Mouse (Mus musculus) midbrain, postnatal 0 days (tissue): ENCODE measurements around the gene Unc80. TPM values are rescaled to one million over a fixed set of nuclear protein-coding genes. Genes with fewer than 3 reads are reported as not detected.

Experiments used
- ATAC-seq: fragments of 200-750 bp; cut with Nextera tagmentation; 2 replicates; pipeline ENCODE4 v1.8.0; 2017; ENCODE audit warnings: moderate number of reproducible peaks, mild to moderate bottlenecking, moderate TSS enrichment, moderate library complexity; ENCODE audit not compliant: low FRiP score
- DNase-seq: peaks from one replicate; pipeline ENCODE4 v3.0.0-alpha.2; 2015; ENCODE audit warnings: low spot score
- H3K27ac ChIP-seq: fragments of 300-500 bp; sonication (generic); 2 replicates; pipeline ENCODE4 v1.5.1; 2014; ENCODE audit warnings: low read depth, mild to moderate bottlenecking, low read length, mixed read lengths
- H3K27me3 ChIP-seq: fragments of 300-500 bp; sonication (generic); 2 replicates; pipeline ENCODE4 v1.6.1; 2014; ENCODE audit warnings: low read length, control low read depth, mixed read lengths; ENCODE audit not compliant: insufficient read depth
- H3K36me3 ChIP-seq: fragments of 300-500 bp; sonication (generic); 2 replicates; pipeline ENCODE4 v1.6.1; 2014; ENCODE audit warnings: low read length, control low read depth, mixed read lengths; ENCODE audit not compliant: insufficient read depth
- H3K4me1 ChIP-seq: fragments of 300-500 bp; sonication (generic); 2 replicates; pipeline ENCODE4 v1.6.1; 2014; ENCODE audit warnings: mild to moderate bottlenecking, control low read depth, antibody characterized with exemption, low read length, mixed read lengths; ENCODE audit not compliant: insufficient read depth
- H3K4me2 ChIP-seq: fragments of 300-500 bp; sonication (generic); 2 replicates; pipeline ENCODE4 v1.6.1; 2014; ENCODE audit warnings: low read depth, mild to moderate bottlenecking, low read length, mixed read lengths; ENCODE audit not compliant: poor library complexity, severe bottlenecking
- H3K4me3 ChIP-seq: fragments of 300-500 bp; sonication (generic); 2 replicates; pipeline ENCODE4 v1.5.1; 2014; ENCODE audit warnings: low read depth, mild to moderate bottlenecking, low read length, moderate library complexity
- H3K9ac ChIP-seq: fragments of 300-500 bp; sonication (generic); replicated peaks from 2 replicates; pipeline ENCODE4 v1.6.1; 2014; ENCODE audit warnings: mild to moderate bottlenecking, low read length, moderate library complexity, mixed read lengths; ENCODE audit not compliant: poor library complexity, severe bottlenecking
- H3K9me3 ChIP-seq: fragments of 300-500 bp; sonication (generic); 2 replicates; pipeline ENCODE4 v1.6.1; 2016; ENCODE audit warnings: low read length, control low read depth
- CTCF ChIP-seq: IDR thresholded peaks from 2 replicates; pipeline ENCODE4 v1.5.1; 2016; ENCODE audit warnings: antibody characterized with exemption, mild to moderate bottlenecking
- WGBS: fragments of 180-500 bp; shearing (Covaris S2); extraction: QIAGEN DNeasy Blood & Tissue Kit; methylation state at CpG from one replicate; pipeline ENCODE4 v1.1.7; 2014; 5-methylcytosine and 5-hydroxymethylcytosine counted together
- polyA plus RNA-seq: library from polyadenylated mRNA; unstranded; fragments of >200 nt; fragmentation: Nextera tagmentation; extraction: Ambion mirVana; gene quantifications from 2 replicates; pipeline ENCODE4 v1.2.1, GENCODE M21; 2015
- total RNA-seq: library from RNA; depleted of rRNA; stranded (reverse); fragments of >200 nt; gene quantifications from 2 replicates; pipeline ENCODE4 v1.2.3, GENCODE M21; 2014

Unc80 gene
- total and polyA plus RNA-seq, 2 experiments from 2014 or later = 9.6 to 24.2 TPM

DNA sequence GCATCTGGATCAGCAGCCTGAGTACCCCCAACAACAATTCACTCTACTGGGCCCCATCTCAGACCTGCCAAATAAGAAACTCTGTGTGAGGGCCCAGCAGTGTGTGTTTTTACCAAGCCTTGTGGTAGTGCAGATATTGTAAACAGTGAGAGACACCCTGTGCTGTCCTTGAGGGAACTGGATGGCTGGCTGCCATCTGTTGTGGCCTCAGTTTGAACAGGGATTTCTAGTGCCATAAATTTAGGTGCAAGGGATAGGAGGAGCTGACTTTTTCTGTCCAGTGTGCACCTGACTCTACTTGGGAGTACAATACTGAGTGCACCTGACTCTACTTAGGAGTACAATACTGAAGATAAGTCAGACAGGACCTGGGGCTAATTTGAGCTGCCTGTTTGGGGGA, 178.7 kb downstream of the Unc80 start:
- Histone ChIP-seq H3K36me3 (no peaks in the 10 kb centered on the region), H3K9me3 (no peaks in the 10 kb centered on the region), H3K9ac (no peak overlapping the region), H3K4me3 (no peak overlapping the region), H3K4me2 (no peak overlapping the region), H3K27ac (no peak overlapping the region), H3K27me3 (no peaks in the 10 kb centered on the region), H3K4me1 (no peaks in the 10 kb centered on the region)
- no peak for ATAC-seq
- TF ChIP-seq CTCF = no peak
- DNase-seq = no peak

DNA sequence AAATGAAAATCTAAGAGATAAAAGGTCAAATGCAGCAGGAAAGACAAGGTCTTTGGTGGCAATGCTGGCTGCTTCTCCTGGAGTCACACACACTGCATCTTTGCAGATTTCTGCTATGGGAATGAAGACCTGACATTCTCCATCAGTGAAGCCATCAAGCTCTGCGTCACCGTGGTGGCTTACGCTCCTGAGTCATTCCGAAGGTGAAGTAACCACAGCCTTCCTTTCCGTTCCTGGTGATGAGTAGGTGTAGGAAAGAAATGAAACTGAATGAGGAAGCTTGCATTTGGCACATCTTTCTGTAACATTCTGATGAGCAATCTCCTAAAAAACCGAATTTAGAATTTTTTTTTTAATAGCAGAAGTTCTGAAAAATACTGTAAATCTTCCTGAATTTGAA, 181.4 kb downstream of the Unc80 start:
- Histone ChIP-seq H3K4me3 (no peak overlapping the region), H3K9me3 (no peaks in the 10 kb centered on the region), H3K27me3 (no peaks in the 10 kb centered on the region), H3K36me3 (no peaks in the 10 kb centered on the region), H3K27ac (no peak overlapping the region), H3K4me1 (no peaks in the 10 kb centered on the region), H3K9ac (no peak overlapping the region), H3K4me2 (no peak overlapping the region)
- TF ChIP-seq CTCF = no peak
- no peak for DNase-seq
- 92% methylated on average over 6 of the region's 6 CpGs for WGBS
- no peak for ATAC-seq

DNA sequence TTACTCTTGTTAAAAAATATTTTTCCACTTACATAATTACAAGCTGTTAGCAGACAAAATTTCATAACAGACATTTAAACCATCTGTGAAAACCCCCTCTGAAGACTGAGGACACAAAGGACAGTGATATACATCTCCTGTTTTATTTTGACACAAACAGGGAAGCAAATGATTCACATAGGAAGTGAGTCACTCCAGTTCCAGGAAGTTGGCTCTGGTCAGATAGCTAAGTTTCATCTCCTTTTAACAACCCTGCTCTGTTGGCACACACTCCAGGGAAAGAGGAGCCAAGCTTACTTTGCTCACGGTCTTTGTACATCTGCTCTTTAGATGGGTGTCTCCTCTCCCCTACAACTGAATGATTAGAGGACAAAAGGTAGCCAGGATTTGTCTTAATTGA, 181.8 kb downstream of the Unc80 start:
- H3K4me3 ChIP-seq = no peak overlapping the region

DNA sequence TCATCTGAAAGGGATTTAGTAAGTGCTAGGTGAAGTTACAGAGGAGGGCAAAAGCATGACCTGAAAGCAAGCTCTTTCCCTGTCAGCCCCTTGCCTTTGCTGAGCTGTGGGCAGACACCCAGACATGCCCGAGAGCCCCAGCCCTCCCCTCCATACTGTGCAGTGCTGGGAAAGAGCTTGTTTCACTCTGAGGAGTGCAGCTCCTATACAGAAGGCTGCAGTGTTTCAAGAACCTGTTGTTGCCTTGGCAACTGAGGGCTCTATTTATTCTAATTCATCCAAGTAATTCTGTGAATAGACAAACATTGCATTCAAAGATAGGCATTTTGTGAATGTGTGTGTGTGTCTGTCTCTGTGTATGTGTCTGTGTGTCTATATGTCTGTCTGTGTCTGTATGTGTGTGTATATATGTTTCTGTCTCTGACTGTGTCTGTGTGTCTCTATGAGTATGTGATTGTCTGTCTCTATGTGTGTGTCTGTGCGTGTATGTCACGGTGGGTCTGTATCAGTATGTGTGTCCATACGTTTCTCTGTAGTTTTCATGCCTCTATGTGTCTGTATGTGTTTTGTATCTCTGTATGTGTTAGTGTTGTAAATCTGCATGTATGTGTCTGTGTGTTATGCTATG, 187.1 kb downstream of the Unc80 start:
- ATAC-seq = peak; percentile 92
- H3K36me3 ChIP-seq = no peaks in the 10 kb centered on the region
- peak overlapping the region; percentile 62 for H3K27ac ChIP-seq
- 29% methylated on average over 4 of the region's 4 CpGs for WGBS
- no peaks in the 10 kb centered on the region for H3K9me3 ChIP-seq
- no peak overlapping the region for H3K4me2 ChIP-seq
- TF ChIP-seq CTCF = no peak
- H3K4me1 ChIP-seq = no peaks in the 10 kb centered on the region; the same call in 1 of the 2 replicates
- no peaks in the 10 kb centered on the region for H3K27me3 ChIP-seq
- no peak overlapping the region for H3K4me3 ChIP-seq
- DNase-seq = peak; percentile 72
- H3K9ac ChIP-seq = no peak overlapping the region

More for the DNA sequence above, 181.8 kb downstream of the Unc80 start:
- DNase-seq (no peak), ATAC-seq (no peak)
- no peak for TF ChIP-seq CTCF
- Histone ChIP-seq H3K9me3 (no peaks in the 10 kb centered on the region), H3K27ac (no peak overlapping the region), H3K4me1 (no peaks in the 10 kb centered on the region; the same call in 1 of the 2 replicates), H3K4me2 (no peak overlapping the region), H3K9ac (no peak overlapping the region), H3K36me3 (no peaks in the 10 kb centered on the region), H3K27me3 (no peaks in the 10 kb centered on the region)
- 44% methylated on average over 1 of the region's 1 CpGs for WGBS

DNA sequence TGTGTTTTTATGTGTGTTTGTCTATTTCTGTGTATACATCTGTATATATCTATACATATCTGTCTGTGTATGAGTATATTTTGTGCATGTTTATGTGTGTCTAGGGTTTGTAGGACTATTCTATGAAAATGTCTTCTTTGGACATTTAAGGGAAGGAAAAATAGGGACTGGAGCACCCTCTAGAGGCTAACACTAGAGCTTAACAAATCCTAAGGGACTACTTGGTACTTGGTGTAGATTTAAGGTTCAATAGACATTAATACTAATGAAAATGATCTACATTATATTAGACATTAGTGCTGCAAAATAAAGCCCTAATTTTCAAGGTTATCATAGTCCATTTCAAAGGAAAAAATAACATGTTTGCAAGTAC, 187.6 kb downstream of the Unc80 start:
- peak overlapping the region; percentile 62; the same call in 1 of the 2 replicates for H3K27ac ChIP-seq
- H3K4me3 ChIP-seq = no peak overlapping the region
- H3K9ac ChIP-seq = no peak overlapping the region
- peak; percentile 62 for ATAC-seq
- TF ChIP-seq CTCF = peak; percentile 78
- peak; percentile 82 for DNase-seq
- H3K4me2 ChIP-seq = no peak overlapping the region
- no peaks in the 10 kb centered on the region for H3K9me3 ChIP-seq
- H3K36me3 ChIP-seq = no peaks in the 10 kb centered on the region
- no peaks in the 10 kb centered on the region; the same call in 1 of the 2 replicates for H3K4me1 ChIP-seq
- H3K27me3 ChIP-seq = no peaks in the 10 kb centered on the region

DNA sequence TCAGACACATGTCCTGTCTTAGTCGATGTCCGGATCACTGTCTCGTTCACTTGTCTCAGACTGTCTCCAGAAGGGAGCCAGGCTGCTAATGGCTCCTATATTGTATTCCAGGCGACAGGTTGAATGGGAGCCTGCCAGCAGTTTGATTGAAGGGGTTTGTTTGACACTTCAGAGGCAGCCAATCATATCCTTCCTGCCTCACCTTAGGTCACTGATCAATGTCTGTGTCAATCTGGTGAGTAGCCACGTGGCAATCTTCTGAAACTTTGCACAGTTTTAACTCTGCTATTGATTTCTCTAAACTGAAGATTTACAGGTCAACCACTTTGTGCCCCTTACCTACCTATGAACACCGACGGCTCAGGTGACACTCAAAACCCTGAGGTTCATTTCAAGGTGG, 203.3 kb downstream of the Unc80 start:
- Histone ChIP-seq H3K27me3 (no peaks in the 10 kb centered on the region), H3K4me2 (no peak overlapping the region), H3K9ac (no peak overlapping the region), H3K27ac (no peak overlapping the region), H3K4me3 (no peak overlapping the region), H3K4me1 (no peaks in the 10 kb centered on the region), H3K9me3 (no peaks in the 10 kb centered on the region), H3K36me3 (peaks cover 12% of the 10 kb centered on the region; the same call in 1 of the 2 replicates)
- 83% methylated on average over 7 of the region's 7 CpGs for WGBS
- no peak for TF ChIP-seq CTCF
- DNase-seq = no peak
- ATAC-seq = no peak
